Mouse (Mus musculus) left cerebral cortex, postnatal 36 days (tissue): ENCODE measurements around the gene Gm3159. TPM values are rescaled to one million over a fixed set of nuclear protein-coding genes. Genes with fewer than 3 reads are reported as not detected.
"Not testable (repeated sequence)": the region's sequence is repeated elsewhere in the genome, so short reads cannot be mapped to it uniquely, and the experiment has no call there.

Experiments
- DNase-seq, 2 experiments: peaks; one replicate each; pipeline ENCODE4 v3.0.0; 2021 to 2022; ENCODE audit warnings: low spot score in 2 of 2, mixed read lengths in 1 of 2
- intact Hi-C: fragments of 180-260 bp; cut with DNase I; formaldehyde crosslinking; loops from one replicate; pipeline ENCODE4 v1.15.1; 2025
- total RNA-seq, 2 experiments: library from RNA; stranded (reverse); gene quantifications; 2 replicates each; pipeline ENCODE4 v1.2.3; 2021

Gm3159 gene
- not detected for total RNA-seq

GRCm38 (mm10) chr14:4397226-4397625 lies at the start of gene Gm3159:
TSS of gene Gm3159 (plus strand) at chr14:4397526.
- DNase-seq, intact Hi-C loops: not testable (repeated sequence)

- intact Hi-C loops, DNase-seq: not testable (repeated sequence)
Observed at GRCm38 (mm10) chr14:4368991-4369390, 28.3 kb upstream of the Gm3159 start.

GRCm38 (mm10) chr14:4369691-4370090 lies 27.6 kb upstream of the Gm3159 start:
- intact Hi-C loops, DNase-seq: not testable (repeated sequence)

- intact Hi-C loops, DNase-seq: not testable (repeated sequence)
Observed at GRCm38 (mm10) chr14:4377871-4378270, 19.5 kb upstream of the Gm3159 start.

GRCm38 (mm10) chr14:4385606-4386005 lies 11.7 kb upstream of the Gm3159 start:
- intact Hi-C loops, DNase-seq: not testable (repeated sequence)

- DNase-seq, intact Hi-C loops: not testable (repeated sequence)
Observed at GRCm38 (mm10) chr14:4392841-4393530, 4.3 kb upstream of the Gm3159 start.

GRCm38 (mm10) chr14:4398624-4399023 lies 1.3 kb downstream of the Gm3159 start:
- DNase-seq, intact Hi-C loops: not testable (repeated sequence)

- intact Hi-C loops = not testable (repeated sequence)
Observed at GRCm38 (mm10) chr14:4400115-4400789, 2.9 kb downstream of the Gm3159 start.

GRCm38 (mm10) chr14:4401245-4401644 lies 3.9 kb downstream of the Gm3159 start:
- intact Hi-C loops, DNase-seq: not testable (repeated sequence)

More at GRCm38 (mm10) chr14:4400115-4400789, 2.9 kb downstream of the Gm3159 start:
- not testable (repeated sequence) for DNase-seq

- intact Hi-C loops = not testable (repeated sequence)
Observed at GRCm38 (mm10) chr14:4403840-4404239, 6.5 kb downstream of the Gm3159 start.

GRCm38 (mm10) chr14:4409939-4410338 lies 12.6 kb downstream of the Gm3159 start:
- DNase-seq, intact Hi-C loops: not testable (repeated sequence)

More at GRCm38 (mm10) chr14:4403840-4404239, 6.5 kb downstream of the Gm3159 start:
- peak in 1 of 2 experiments; percentile 7 for DNase-seq

GRCm38 (mm10) chr14:4414965-4415835 lies 17.9 kb downstream of the Gm3159 start, which contains the start of gene Gm3164:
TSS of gene Gm3164 (plus strand) at chr14:4415448.
- intact Hi-C loops = not testable (repeated sequence)

GRCm38 (mm10) chr14:4430692-4431091 lies 33.4 kb downstream of the Gm3159 start, which contains the start of gene Gm3173:
TSS of gene Gm3173 (plus strand) at chr14:4430992.
- DNase-seq, intact Hi-C loops: not testable (repeated sequence)

More at GRCm38 (mm10) chr14:4414965-4415835, 17.9 kb downstream of the Gm3159 start, which contains the start of gene Gm3164:
- DNase-seq = peak; percentile 36 to 48

Other genes starting within 250 kb of the Gm3159 start
- gene Gm3127, start 232.5 kb upstream of the Gm3159 start, total RNA-seq = not detected
- 1 to 10 TPM in 1 of 2 experiments, under 1 TPM in 1; 0.99 to 1.2 TPM for gene Gm2974, start 214.9 kb upstream of the Gm3159 start, total RNA-seq
- not detected for gene Gm3138, start 147.9 kb upstream of the Gm3159 start, total RNA-seq
- not detected for gene Gm3149, start 80.2 kb upstream of the Gm3159 start, total RNA-seq
- under 1 TPM; 0.54 to 0.75 TPM for gene 2610042L04Rik, start 62.8 kb upstream of the Gm3159 start, total RNA-seq
- gene Gm3164, start 17.9 kb downstream of the Gm3159 start, total RNA-seq = not detected
- not detected for gene Gm3173, start 33.5 kb downstream of the Gm3159 start, total RNA-seq
- not detected for gene Gm3182, start 84.2 kb downstream of the Gm3159 start, total RNA-seq
- gene Gm3047, start 157.9 kb downstream of the Gm3159 start, total RNA-seq = not detected
- gene Gm8159, start 234.8 kb downstream of the Gm3159 start, total RNA-seq = under 1 TPM; 0.30 to 0.75 TPM